Mouse (Mus musculus) kidney, adult 2 months (tissue): Measurements from ENCODE around the gene Rassf2. TPM values are rescaled to one million over a fixed set of nuclear protein-coding genes. Genes with fewer than 3 reads are reported as not detected.
A peak's percentile ranks its signal among the peaks of the same experiment; 100 is the strongest.

Experiments used
- DNase-seq: peaks from one replicate; pipeline ENCODE4 v3.0.0; 2021
- H3K27ac ChIP-seq: fragments of 200-500 bp; 2 replicates; pipeline ENCODE4 v1.5.1; 2012; ENCODE audit warnings: low read depth, low read length, control low read depth, inconsistent platforms; ENCODE audit not compliant: insufficient read depth
- H3K27me3 ChIP-seq: fragments of 200-500 bp; replicated peaks from 2 replicates; pipeline ENCODE4 v1.6.1; 2012; ENCODE audit warnings: mild to moderate bottlenecking, moderate library complexity, low read length, inconsistent platforms; ENCODE audit not compliant: control insufficient read depth, insufficient read depth
- H3K36me3 ChIP-seq: fragments of 200-500 bp; 2 replicates; pipeline ENCODE4 v1.6.1; 2012; ENCODE audit warnings: mild to moderate bottlenecking, moderate library complexity, low read length, inconsistent platforms; ENCODE audit not compliant: control insufficient read depth, insufficient read depth
- H3K4me1 ChIP-seq: fragments of 200-500 bp; 2 replicates; pipeline ENCODE4 v1.6.1; 2011; ENCODE audit warnings: low read length; ENCODE audit not compliant: control insufficient read depth, insufficient read depth
- H3K4me3 ChIP-seq: fragments of 200-500 bp; 2 replicates; pipeline ENCODE4 v1.5.1; 2011; ENCODE audit warnings: mild to moderate bottlenecking, low read depth, low read length, control low read depth; ENCODE audit not compliant: insufficient read depth
- CTCF ChIP-seq: fragments of 200-500 bp; conservative IDR thresholded peaks from 2 replicates; pipeline ENCODE4 v1.5.1; 2011; ENCODE audit warnings: low read depth, mild to moderate bottlenecking, control low read depth, low read length, moderate library complexity, mixed read lengths; ENCODE audit not compliant: insufficient read depth, insufficient read length
- POLR2A ChIP-seq: fragments of 200-500 bp; IDR thresholded peaks from one replicate; pipeline ENCODE4 v1.6.1; 2011; ENCODE audit warnings: low read depth, low read length, control low read depth
- WGBS: fragments of 180-500 bp; shearing (Covaris S2); methylation state at CpG from one replicate; pipeline ENCODE4 v1.1.7; 2018; 5-methylcytosine and 5-hydroxymethylcytosine counted together
- polyA plus RNA-seq: library from polyadenylated mRNA; depleted of rRNA; stranded (reverse); fragments of >200 nt; gene quantifications from 2 replicates; pipeline ENCODE4 v1.2.3, GENCODE M21; 2012

The Rassf2 gene
- polyA plus RNA-seq, 1 experiment = 9.2 TPM

- WGBS = 95% methylated on average over 11 of the region's 11 CpGs
- TF ChIP-seq CTCF (no peak), POLR2A (no peak)
- H3K27me3 ChIP-seq = no peaks in the 10 kb centered on the region
- H3K4me1 ChIP-seq = no peaks in the 10 kb centered on the region
- no peak for DNase-seq
- no peak overlapping the region for H3K27ac ChIP-seq
- no peaks in the 10 kb centered on the region; the same call in 1 of the 2 replicates for H3K36me3 ChIP-seq
- H3K4me3 ChIP-seq = no peak overlapping the region
Measured at GRCm38 (mm10) chr2:132061884-132062283, 31.8 kb upstream of the Rassf2 start.

GRCm38 (mm10) chr2:132059919-132060318, 29.9 kb upstream of the Rassf2 start:
- 92% methylated on average over 8 of the region's 8 CpGs for WGBS
- Histone ChIP-seq H3K4me1 (no peaks in the 10 kb centered on the region), H3K36me3 (no peaks in the 10 kb centered on the region; the same call in 1 of the 2 replicates), H3K27ac (no peak overlapping the region), H3K27me3 (no peaks in the 10 kb centered on the region), H3K4me3 (no peak overlapping the region)
- TF ChIP-seq CTCF (peak; percentile 45; the same call in 1 of the 2 replicates), POLR2A (no peak)
- no peak for DNase-seq

GRCm38 (mm10) chr2:132055349-132055753, 25.3 kb upstream of the Rassf2 start:
- Histone ChIP-seq H3K27ac (no peak overlapping the region), H3K4me3 (no peak overlapping the region), H3K4me1 (0 out of 2 replicates have a peak, but pooled peaks cover 3% of the 10 kb centered on the region), H3K36me3 (no peaks in the 10 kb centered on the region; the same call in 1 of the 2 replicates), H3K27me3 (no peaks in the 10 kb centered on the region)
- WGBS = 83% methylated on average over 8 of the region's 8 CpGs
- DNase-seq = no peak
- TF ChIP-seq CTCF = no peak
- no peak for TF ChIP-seq POLR2A

GRCm38 (mm10) chr2:132053824-132054223, 23.8 kb upstream of the Rassf2 start:
- DNase-seq = no peak
- Histone ChIP-seq H3K4me3 (no peak overlapping the region), H3K27ac (no peak overlapping the region), H3K36me3 (no peaks in the 10 kb centered on the region; the same call in 1 of the 2 replicates), H3K4me1 (peaks cover 6% of the 10 kb centered on the region; the same call in 1 of the 2 replicates), H3K27me3 (no peaks in the 10 kb centered on the region)
- TF ChIP-seq CTCF (no peak), POLR2A (no peak)
- 75% methylated on average over 4 of the region's 4 CpGs for whole genome bisulfite sequencing

- H3K36me3 ChIP-seq = no peaks in the 10 kb centered on the region; the same call in 1 of the 2 replicates
- WGBS = 44% methylated on average over 5 of the region's 5 CpGs
- TF ChIP-seq CTCF (no peak), POLR2A (no peak)
Measured at GRCm38 (mm10) chr2:132051798-132052197, 21.7 kb upstream of the Rassf2 start.

GRCm38 (mm10) chr2:132049921-132050320, 19.9 kb upstream of the Rassf2 start:
- Histone ChIP-seq H3K36me3 (no peaks in the 10 kb centered on the region), H3K4me1 (peaks cover 9% of the 10 kb centered on the region; the same call in 1 of the 2 replicates), H3K27ac (peak overlapping the region; percentile 64), H3K27me3 (no peaks in the 10 kb centered on the region), H3K4me3 (no peak overlapping the region)
- TF ChIP-seq CTCF (no peak), POLR2A (no peak)
- 21% methylated on average over 3 of the region's 3 CpGs for WGBS
- no peak for DNase-seq

More at GRCm38 (mm10) chr2:132051798-132052197, 21.7 kb upstream of the Rassf2 start:
- Histone ChIP-seq H3K27me3 (no peaks in the 10 kb centered on the region), H3K4me1 (peaks cover 9% of the 10 kb centered on the region; the same call in 1 of the 2 replicates), H3K27ac (no peak overlapping the region), H3K4me3 (no peak overlapping the region)
- no peak for DNase-seq

- TF ChIP-seq CTCF (no peak), POLR2A (no peak)
- Histone ChIP-seq H3K36me3 (no peaks in the 10 kb centered on the region), H3K27me3 (no peaks in the 10 kb centered on the region), H3K4me3 (no peak overlapping the region), H3K27ac (peak overlapping the region; percentile 69), H3K4me1 (peaks cover 9% of the 10 kb centered on the region; the same call in 1 of the 2 replicates)
- DNase-seq = peak; percentile 83
- WGBS = 55% methylated on average over 3 of the region's 3 CpGs
Measured at GRCm38 (mm10) chr2:132049491-132049890, 19.4 kb upstream of the Rassf2 start.
